ENCODE assay signal across 9 mouse cellular contexts in genomic region chr9:64903386-64903785, GRCm38 (mm10). TPM values are rescaled to one million over a fixed set of nuclear protein-coding genes. Genes with fewer than 3 reads are reported as not detected.
DNase-seq lines count a peak whose midpoint lies in the region; ATAC-seq and TF ChIP-seq lines count a peak whose summit lies in the region.
"Had no signal": no experiment of that assay in that cellular context is flagged by ENCODE, and none has a peak within 500 bp of the region (broad histone marks: within the 10 kb centered on the region; RNA-seq: fewer than 3 reads in every experiment).

No protein-coding gene starts in this region.

- H3K4me3 ChIP-seq in hindbrain, embryonic 14.5 days (replicated peaks; ENCODE audit: low read length) = no peak overlapping the region
- no peak overlapping the region for H3K4me3 ChIP-seq in hindbrain, embryonic 16.5 days (ENCODE audit: low read length)
- H3K4me3 ChIP-seq in heart, embryonic 10.5 days = no peak overlapping the region
- no peak overlapping the region for H3K4me3 ChIP-seq in left cerebral cortex, adult 2 months
- H3K4me3 ChIP-seq: embryonic facial prominence, embryonic 13.5 days had no signal

- H3K4me2 ChIP-seq in hindbrain, embryonic 14.5 days (replicated peaks) = no peak overlapping the region
- H3K4me2 ChIP-seq in hindbrain, embryonic 16.5 days (ENCODE audit: low read length) = no peak overlapping the region
- H3K4me2 ChIP-seq: embryonic facial prominence, embryonic 13.5 days had no signal

- peaks cover 33% of the 10 kb centered on the region for H3K36me3 ChIP-seq in hindbrain, embryonic 14.5 days (replicated peaks; ENCODE audit: control insufficient read depth, insufficient read depth)
- H3K36me3 ChIP-seq in hindbrain, embryonic 16.5 days (ENCODE audit: control insufficient read depth, insufficient read depth, low read length) = peaks cover 3% of the 10 kb centered on the region
- H3K36me3 ChIP-seq in heart, embryonic 10.5 days = peaks cover 3% of the 10 kb centered on the region; the same call in 1 of the 2 replicates

- no peaks in the 10 kb centered on the region for H3K9me3 ChIP-seq in hindbrain, embryonic 14.5 days (ENCODE audit: control insufficient read depth, low read length)
- H3K9me3 ChIP-seq in hindbrain, embryonic 16.5 days (ENCODE audit: control insufficient read depth, low read length) = no peaks in the 10 kb centered on the region
- H3K9me3 ChIP-seq in heart, embryonic 10.5 days = no peaks in the 10 kb centered on the region
- H3K9me3 ChIP-seq: embryonic facial prominence, embryonic 13.5 days had no signal

- H3K4me1 ChIP-seq in hindbrain, embryonic 14.5 days (replicated peaks; ENCODE audit: control insufficient read depth, insufficient read depth, low read length) = no peaks in the 10 kb centered on the region
- H3K4me1 ChIP-seq in hindbrain, embryonic 16.5 days (ENCODE audit: control insufficient read depth, insufficient read depth, low read depth, low read length) = no peaks in the 10 kb centered on the region
- H3K4me1 ChIP-seq in heart, embryonic 10.5 days = no peaks in the 10 kb centered on the region; the same call in 1 of the 2 replicates
- H3K4me1 ChIP-seq: embryonic facial prominence, embryonic 13.5 days had no signal

- peak; percentile 82 for DNase-seq in hindbrain, embryonic 14.5 days (ENCODE audit: low spot score)
- peak; percentile 67 for DNase-seq in adrenal gland, adult 2 months
- peak; percentile 85 for DNase-seq in embryo, embryonic 10.5 days (ENCODE audit: low spot score)
- peak; percentile 83 for DNase-seq in heart, embryonic 10.5 days (ENCODE audit: low spot score)
- peak; percentile 57 to 66 for DNase-seq in left cerebral cortex, adult 2 months (ENCODE audit: extremely low spot score in 1 of 2, low spot score in 2 of 2)
- peak; percentile 23 for DNase-seq in ovary, adult 18-20 months (ENCODE audit: low spot score)
- peak; percentile 17 to 46 for DNase-seq in thymus, adult 18-20 months

- peak; percentile 93 for TF ChIP-seq CTCF in left cerebral cortex, adult 2 months (IDR thresholded peaks at IDR 0.05)

- no peak for ATAC-seq in hindbrain, embryonic 14.5 days (ENCODE audit: low FRiP score)
- ATAC-seq in hindbrain, embryonic 16.5 days = no peak

- no peak overlapping the region for H3K9ac ChIP-seq in hindbrain, embryonic 14.5 days
- no peak overlapping the region for H3K9ac ChIP-seq in hindbrain, embryonic 16.5 days (ENCODE audit: low read depth, low read length)
- H3K9ac ChIP-seq: embryonic facial prominence, embryonic 13.5 days had no signal

- intact Hi-C loops in left cerebral cortex, adult 2 months (cut with DNase I) = loop anchor here (2.0 kb wide), 1 partner anchor 57 kb away; the partner anchor contains the start of gene Ints14

- H3K27ac ChIP-seq in hindbrain, embryonic 14.5 days = no peak overlapping the region
- H3K27ac ChIP-seq in hindbrain, embryonic 16.5 days (ENCODE audit: low read depth, low read length) = no peak overlapping the region
- H3K27ac ChIP-seq in heart, embryonic 10.5 days = no peak overlapping the region
- no peak overlapping the region for H3K27ac ChIP-seq in left cerebral cortex, adult 2 months

- no peaks in the 10 kb centered on the region for H3K27me3 ChIP-seq in hindbrain, embryonic 14.5 days (ENCODE audit: control insufficient read depth, insufficient read depth, low read length)
- H3K27me3 ChIP-seq in hindbrain, embryonic 16.5 days (replicated peaks; ENCODE audit: control insufficient read depth, insufficient read depth, low read length) = no peaks in the 10 kb centered on the region
- H3K27me3 ChIP-seq in heart, embryonic 10.5 days (ENCODE audit: insufficient read depth, poor library complexity, severe bottlenecking) = no peaks in the 10 kb centered on the region
- H3K27me3 ChIP-seq: embryonic facial prominence, embryonic 13.5 days had no signal

- WGBS in hindbrain, embryonic 14.5 days = 66% methylated on average over 3 of the region's 3 CpGs
- 60% methylated on average over 3 of the region's 3 CpGs for WGBS in hindbrain, embryonic 16.5 days
- WGBS in heart, embryonic 10.5 days = 60% methylated on average over 3 of the region's 3 CpGs

RNA-seq across cellular contexts. Expression of gene Slc24a1, which starts 48.0 kb away (rescaled TPM):
- polyA plus RNA-seq in hindbrain, embryonic 14.5 days (2014; fragmentation: Nextera tagmentation; extraction: Ambion mirVana) = 0.08 and 0.13 TPM in 2 replicates
- 0.04 and 0.11 TPM in 2 replicates for polyA plus RNA-seq in hindbrain, embryonic 16.5 days (2015; fragmentation: Nextera tagmentation; extraction: Ambion mirVana)
- not detected for total RNA-seq in adrenal gland, adult 2 months (2021)
- not detected in 2 replicates for polyA plus RNA-seq in adrenal gland, adult 2 months (2012; rRNA removed)
- polyA plus RNA-seq in heart, embryonic 10.5 days (2016; fragmentation: Nextera tagmentation; extraction: Ambion mirVana) = 0.08 and 0.09 TPM in 2 replicates
- under 1 TPM in 1 of 2 experiments, not detected in 1; 0.07 TPM for total RNA-seq in left cerebral cortex, adult 2 months (2021)
- polyA plus RNA-seq: embryonic facial prominence, embryonic 13.5 days had no signal

RNA-seq across cellular contexts. Expression of gene Ints14, which starts 57.3 kb away (rescaled TPM):
- polyA plus RNA-seq in hindbrain, embryonic 14.5 days (2014; fragmentation: Nextera tagmentation; extraction: Ambion mirVana) = 37.6 and 39.1 TPM in 2 replicates
- 32.1 and 37.1 TPM in 2 replicates for polyA plus RNA-seq in hindbrain, embryonic 16.5 days (2015; fragmentation: Nextera tagmentation; extraction: Ambion mirVana)
- total RNA-seq in adrenal gland, adult 2 months (2021) = 10 to 100 TPM; 25.5 to 27.6 TPM
- polyA plus RNA-seq in adrenal gland, adult 2 months (2012; rRNA removed) = 7.5 and 9.9 TPM in 2 replicates
- 55.4 and 58.3 TPM in 2 replicates for polyA plus RNA-seq in heart, embryonic 10.5 days (2016; fragmentation: Nextera tagmentation; extraction: Ambion mirVana)
- 10 to 100 TPM; 19.4 to 22.2 TPM for total RNA-seq in left cerebral cortex, adult 2 months (2021)

Comparison
In these comparisons a context has a peak if more than half of its experiments do, and no peak if none do; other contexts are left out.
1. DNase-seq: peak in every context shown above with its lines; median percentile 85 in embryo, embryonic 10.5 days; 83 in heart, embryonic 10.5 days; 82 in hindbrain, embryonic 14.5 days; 67 in adrenal gland, adult 2 months; 62 in left cerebral cortex, adult 2 months; 32 in thymus, adult 18-20 months; 23 in ovary, adult 18-20 months.